Mouse (Mus musculus): ENCODE data around the gene Ankrd13b. TPM values are rescaled to one million over a fixed set of nuclear protein-coding genes. Genes with fewer than 3 reads are reported as not detected.

Gene Ankrd13b
- total and polyA plus RNA-seq, 3 experiments: 0.55 to 2.7 (median 1.7) TPM

DNA sequence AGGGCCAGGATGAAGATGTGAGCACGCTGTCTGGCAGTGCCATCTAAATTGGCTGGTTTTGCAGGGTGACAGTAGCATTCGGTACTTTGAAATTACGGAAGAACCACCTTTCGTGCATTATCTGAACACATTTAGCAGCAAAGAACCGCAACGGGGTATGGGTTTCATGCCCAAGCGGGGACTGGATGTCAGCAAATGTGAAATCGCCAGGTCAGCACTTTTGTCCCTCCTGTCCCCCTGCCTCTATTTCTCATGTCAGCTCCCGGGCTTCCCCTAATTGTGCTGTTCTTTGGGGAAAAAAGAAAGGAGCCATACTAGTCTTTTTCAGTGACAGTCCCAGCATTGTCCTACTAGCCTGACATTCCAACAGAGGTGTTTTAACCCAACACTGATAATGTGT lies 21.1 kb downstream of the Ankrd13b start:
- no peak overlapping the region for H3K9ac ChIP-seq (ENCODE audit: insufficient read depth, low read depth)
- peaks cover 36% of the 10 kb centered on the region for H3K27me3 ChIP-seq (replicated peaks)
- no peak overlapping the region for H3K4me3 ChIP-seq (replicated peaks in 1 of 3; ENCODE audit: low read depth in 2 of 3, low read length in 2 of 3, poor library complexity in 1 of 3)
- H3K79me2 ChIP-seq (replicated peaks; ENCODE audit: control insufficient read depth, extremely low read depth, insufficient read depth, poor library complexity, severe bottlenecking): no peaks in the 10 kb centered on the region
- H3K9me3 ChIP-seq (replicated peaks; ENCODE audit: low read length): no peaks in the 10 kb centered on the region
- no peak overlapping the region for H3K4me2 ChIP-seq (ENCODE audit: insufficient read depth, low read depth, poor library complexity, severe bottlenecking)
- H3K36me3 ChIP-seq (replicated peaks in 1 of 2; ENCODE audit: control insufficient read depth in 1 of 2, insufficient read depth in 1 of 2, low read length in 1 of 2): peaks cover 0 to 3% of the 10 kb centered on the region in 2 experiments
- peaks cover 9 to 11% of the 10 kb centered on the region in 2 experiments for H3K4me1 ChIP-seq (ENCODE audit: control insufficient read depth in 1 of 2, insufficient read depth in 2 of 2)
- in situ Hi-C loops (cut with MboI; ENCODE audit: low pct_ligation_motif_present, low pct_unique_long_range_greater_than_20kb, low sequenced_read_pairs) (loop anchor here (25.0 kb wide), 1 partner anchor 481 kb away; the partner anchor contains the start of gene Slc6a4), dilution Hi-C loops (cut with MboI; ENCODE audit: extremely low pct_ligation_motif_present, extremely low pct_unique_long_range_greater_than_20kb, low sequenced_read_pairs) (no loop called here)
- TF ChIP-seq CHD2 (IDR thresholded peaks at IDR 0.05; ENCODE audit: low read length) (no peak), ZNF384 (IDR thresholded peaks at IDR 0.05; ENCODE audit: low read depth, low read length) (no peak), MAFK (IDR thresholded peaks at IDR 0.05; ENCODE audit: insufficient replicate concordance, low read length) (peak; percentile 97)
- DNase-seq (ENCODE audit: extremely low read depth): no peak
- no peak overlapping the region for H3K27ac ChIP-seq (ENCODE audit: insufficient read depth, low read depth)

DNA sequence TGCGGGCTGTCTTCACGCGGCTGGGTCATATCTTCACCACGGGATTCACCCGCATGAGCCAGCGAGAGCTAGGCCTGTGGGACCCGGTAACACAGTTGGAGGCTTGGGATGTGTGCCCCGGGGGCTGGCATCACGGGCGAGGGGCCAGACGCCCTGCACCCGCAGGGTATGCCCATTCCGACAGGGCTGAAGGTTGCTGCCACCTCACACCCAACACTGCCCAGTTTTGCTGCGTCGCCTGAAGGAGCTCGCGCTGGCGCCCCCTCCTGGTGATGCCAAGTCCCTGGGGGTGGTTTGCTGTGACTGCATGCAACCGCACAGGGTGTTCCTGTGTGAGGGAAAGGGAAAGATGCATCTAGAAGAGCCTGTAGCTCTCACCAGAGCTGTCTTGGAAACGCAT lies 21.7 kb downstream of the Ankrd13b start:
- Histone ChIP-seq H3K4me3 (replicated peaks in 1 of 3; ENCODE audit: low read depth in 2 of 3, low read length in 2 of 3, poor library complexity in 1 of 3) (peak overlapping the region; percentile 14 to 46 (median 24)), H3K9me3 (replicated peaks; ENCODE audit: low read length) (no peaks in the 10 kb centered on the region), H3K9ac (ENCODE audit: insufficient read depth, low read depth) (peak overlapping the region; percentile 5; the same call in 1 of the 2 replicates), H3K27me3 (replicated peaks) (peaks cover 42% of the 10 kb centered on the region), H3K4me1 (ENCODE audit: control insufficient read depth in 1 of 2, insufficient read depth in 2 of 2) (peaks cover 9 to 18% of the 10 kb centered on the region in 2 experiments), H3K79me2 (replicated peaks; ENCODE audit: control insufficient read depth, extremely low read depth, insufficient read depth, poor library complexity, severe bottlenecking) (no peaks in the 10 kb centered on the region), H3K4me2 (ENCODE audit: insufficient read depth, low read depth, poor library complexity, severe bottlenecking) (peak overlapping the region; percentile 59), H3K27ac (ENCODE audit: insufficient read depth, low read depth) (no peak overlapping the region), H3K36me3 (replicated peaks in 1 of 2; ENCODE audit: control insufficient read depth in 1 of 2, insufficient read depth in 1 of 2, low read length in 1 of 2) (peaks cover 0 to 3% of the 10 kb centered on the region in 2 experiments)
- dilution Hi-C loops (cut with MboI; ENCODE audit: extremely low pct_ligation_motif_present, extremely low pct_unique_long_range_greater_than_20kb, low sequenced_read_pairs) (no loop called here), in situ Hi-C loops (cut with MboI; ENCODE audit: low pct_ligation_motif_present, low pct_unique_long_range_greater_than_20kb, low sequenced_read_pairs) (loop anchor here (25.0 kb wide), 1 partner anchor 480 kb away; the partner anchor contains the start of gene Slc6a4)
- peak; percentile 77 for DNase-seq (ENCODE audit: extremely low read depth)
- TF ChIP-seq MAFK (IDR thresholded peaks at IDR 0.05; ENCODE audit: insufficient replicate concordance, low read length) (peak; percentile 65; the same call in 1 of the 2 replicates), RAD21 (IDR thresholded peaks at IDR 0.05; ENCODE audit: low read depth, low read length) (peak; percentile 61), SMC3 (IDR thresholded peaks at IDR 0.05; ENCODE audit: low read depth, low read length) (peak; percentile 87), MAZ (IDR thresholded peaks at IDR 0.05; ENCODE audit: low read depth, low read length) (peak; percentile 75), MYC (IDR thresholded peaks at IDR 0.05; ENCODE audit: low read depth, low read length) (0 out of 2 replicates have a peak, but pooled peaks have one; percentile 44), ZMIZ1 (IDR thresholded peaks at IDR 0.05; ENCODE audit: low read depth, low read length) (no peak), MAX (IDR thresholded peaks at IDR 0.05; ENCODE audit: low read length) (peak; percentile 39; the same call in 1 of the 2 replicates), CTCF (conservative IDR thresholded peaks at IDR 0.05 in 1 of 2, IDR thresholded peaks at IDR 0.05 in 1 of 2; ENCODE audit: low read depth in 2 of 2, low read length in 2 of 2) (peak; percentile 67 to 94; a peak in 2 of 4 replicates), TCF12 (IDR thresholded peaks at IDR 0.05; ENCODE audit: low read depth, low read length) (peak; percentile 61; the same call in 1 of the 2 replicates), SIN3A (IDR thresholded peaks at IDR 0.05; ENCODE audit: low read length) (peak; percentile 40; the same call in 1 of the 2 replicates), TBP (conservative IDR thresholded peaks at IDR 0.05; ENCODE audit: low read depth, low read length) (no peak), KAT2A (IDR thresholded peaks at IDR 0.05; ENCODE audit: insufficient replicate concordance, low read length) (no peak), IRF4 (IDR thresholded peaks at IDR 0.05; ENCODE audit: low read depth, low read length) (peak; percentile 49), MEF2A (IDR thresholded peaks at IDR 0.05; ENCODE audit: borderline replicate concordance, low read depth, low read length) (peak; percentile 25; the same call in 1 of the 2 replicates), ZKSCAN1 (IDR thresholded peaks at IDR 0.05; ENCODE audit: borderline replicate concordance, low read depth, low read length) (no peak), NRF1 (IDR thresholded peaks at IDR 0.05; ENCODE audit: low read depth, low read length) (peak; percentile 36; the same call in 1 of the 2 replicates), NELFE (IDR thresholded peaks at IDR 0.05; ENCODE audit: low read depth, low read length) (peak; percentile 56; the same call in 1 of the 2 replicates), USF2 (conservative IDR thresholded peaks at IDR 0.05; ENCODE audit: low read depth, low read length) (no peak), MXI1 (IDR thresholded peaks at IDR 0.05; ENCODE audit: low read depth, low read length) (0 out of 2 replicates have a peak, but pooled peaks have one; percentile 19), GABPA (IDR thresholded peaks at IDR 0.05; ENCODE audit: insufficient replicate concordance, low read depth, low read length) (no peak), ELF1 (IDR thresholded peaks at IDR 0.05; ENCODE audit: low read depth, low read length) (peak; percentile 37; the same call in 1 of the 2 replicates), ZC3H11A (IDR thresholded peaks at IDR 0.05; ENCODE audit: low read depth, low read length) (0 out of 2 replicates have a peak, but pooled peaks have one; percentile 5)
